Mouse (Mus musculus): ENCODE measurements around the gene Pttg1ip.

The Pttg1ip gene

GRCm38 (mm10) chr10:77581408-77582284 is at the start of gene Pttg1ip:
Gene Pttg1ip (plus strand): TSS chr10:77581720.
- peak; percentile 96 for DNase-seq

- DNase-seq = no peak
These were observed 49.5 kb upstream of the Pttg1ip start for GRCm38 (mm10) chr10:77532020-77532413.

GRCm38 (mm10) chr10:77536727-77537126 is 44.8 kb upstream of the Pttg1ip start:
- DNase-seq = no peak

- no peak for DNase-seq
These were observed 44.0 kb upstream of the Pttg1ip start for GRCm38 (mm10) chr10:77537215-77538209.

- no peak for DNase-seq
These were observed 42.1 kb upstream of the Pttg1ip start for GRCm38 (mm10) chr10:77539320-77539945.

GRCm38 (mm10) chr10:77540576-77541102 is 40.9 kb upstream of the Pttg1ip start:
- DNase-seq = no peak

GRCm38 (mm10) chr10:77541864-77542666 is 39.5 kb upstream of the Pttg1ip start:
- DNase-seq = peak; percentile 52

GRCm38 (mm10) chr10:77543226-77543625 is 38.3 kb upstream of the Pttg1ip start:
- DNase-seq = no peak

GRCm38 (mm10) chr10:77544916-77545315 is 36.6 kb upstream of the Pttg1ip start:
- DNase-seq = no peak

GRCm38 (mm10) chr10:77548576-77548975 is 32.9 kb upstream of the Pttg1ip start:
- no peak for DNase-seq

- DNase-seq = no peak
These were observed 30.6 kb upstream of the Pttg1ip start for GRCm38 (mm10) chr10:77550874-77551273.

GRCm38 (mm10) chr10:77552162-77552561 is 29.4 kb upstream of the Pttg1ip start:
- peak; percentile 48 for DNase-seq

- DNase-seq = no peak
These were observed 28.2 kb upstream of the Pttg1ip start for GRCm38 (mm10) chr10:77553285-77553684.

GRCm38 (mm10) chr10:77554918-77555317 is 26.6 kb upstream of the Pttg1ip start:
- no peak for DNase-seq

- no peak for DNase-seq
These were observed 24.9 kb upstream of the Pttg1ip start for GRCm38 (mm10) chr10:77556631-77557030.

- DNase-seq = no peak
These were observed 23.9 kb upstream of the Pttg1ip start for GRCm38 (mm10) chr10:77557641-77558040.

- no peak for DNase-seq
These were observed 21.4 kb upstream of the Pttg1ip start for GRCm38 (mm10) chr10:77560090-77560489.

GRCm38 (mm10) chr10:77560830-77561229 is 20.7 kb upstream of the Pttg1ip start:
- no peak for DNase-seq

- no peak for DNase-seq
These were observed 20.0 kb upstream of the Pttg1ip start for GRCm38 (mm10) chr10:77561508-77561907.

GRCm38 (mm10) chr10:77565005-77565404 is 16.5 kb upstream of the Pttg1ip start:
- DNase-seq = no peak

- DNase-seq = peak; percentile 82
These were observed 14.9 kb upstream of the Pttg1ip start for GRCm38 (mm10) chr10:77566651-77567050.

GRCm38 (mm10) chr10:77569481-77569880 is 12.0 kb upstream of the Pttg1ip start:
- no peak for DNase-seq
